Mouse (Mus musculus): ENCODE data around the gene Cd34. TPM values are rescaled to one million over a fixed set of nuclear protein-coding genes. Genes with fewer than 3 reads are reported as not detected.
A peak's percentile ranks its signal among the peaks of the same experiment; 100 is the strongest.

Gene Cd34
- polyA plus RNA-seq, 1 experiment from 2014 or later, result 0.07 TPM

GRCm38 (mm10) chr1:194945382-194945781 lies 6.8 kb downstream of the Cd34 start:
- Histone ChIP-seq H3K36me3 (ENCODE audit: inconsistent target) (no peaks in the 10 kb centered on the region), H3K4me3 (ENCODE audit: inconsistent target) (no peak overlapping the region), H3K27ac (no peak overlapping the region), H3K79me2 (ENCODE audit: inconsistent target) (no peaks in the 10 kb centered on the region)
- WGBS (ENCODE audit: missing documents), result 85% methylated on average over 2 of the region's 2 CpGs

GRCm38 (mm10) chr1:194946467-194946866 lies 7.8 kb downstream of the Cd34 start:
- Histone ChIP-seq H3K4me3 (ENCODE audit: inconsistent target) (no peak overlapping the region), H3K79me2 (ENCODE audit: inconsistent target) (no peaks in the 10 kb centered on the region), H3K36me3 (ENCODE audit: inconsistent target) (no peaks in the 10 kb centered on the region), H3K27ac (no peak overlapping the region)
- 43% methylated on average over 1 of the region's 1 CpGs for WGBS (ENCODE audit: missing documents)

GRCm38 (mm10) chr1:194950913-194951312 lies 12.3 kb downstream of the Cd34 start:
- no peak overlapping the region for H3K27ac ChIP-seq
- no peaks in the 10 kb centered on the region for H3K36me3 ChIP-seq (ENCODE audit: inconsistent target)
- H3K79me2 ChIP-seq (ENCODE audit: inconsistent target), result no peaks in the 10 kb centered on the region
- H3K4me3 ChIP-seq (ENCODE audit: inconsistent target), result no peak overlapping the region
- WGBS (ENCODE audit: missing documents), result 85% methylated on average over 2 of the region's 2 CpGs

GRCm38 (mm10) chr1:194952891-194953290 lies 14.3 kb downstream of the Cd34 start:
- Histone ChIP-seq H3K36me3 (ENCODE audit: inconsistent target) (no peaks in the 10 kb centered on the region), H3K79me2 (ENCODE audit: inconsistent target) (no peaks in the 10 kb centered on the region), H3K27ac (no peak overlapping the region), H3K4me3 (ENCODE audit: inconsistent target) (no peak overlapping the region)
- WGBS (ENCODE audit: missing documents), result 100% methylated on average over 1 of the region's 1 CpGs

- Histone ChIP-seq H3K36me3 (ENCODE audit: inconsistent target) (no peaks in the 10 kb centered on the region), H3K79me2 (ENCODE audit: inconsistent target) (no peaks in the 10 kb centered on the region), H3K27ac (no peak overlapping the region), H3K4me3 (ENCODE audit: inconsistent target) (no peak overlapping the region)
Measured at GRCm38 (mm10) chr1:194954694-194955093, 16.1 kb downstream of the Cd34 start.

- 93% methylated on average over 2 of the region's 2 CpGs for WGBS (ENCODE audit: missing documents)
Measured at GRCm38 (mm10) chr1:194955749-194956148, 17.1 kb downstream of the Cd34 start.

GRCm38 (mm10) chr1:194957021-194957420 lies 18.4 kb downstream of the Cd34 start:
- H3K4me3 ChIP-seq (ENCODE audit: inconsistent target), result no peak overlapping the region
- no peak overlapping the region for H3K27ac ChIP-seq
- no peaks in the 10 kb centered on the region for H3K36me3 ChIP-seq (ENCODE audit: inconsistent target)
- 82% methylated on average over 2 of the region's 2 CpGs for WGBS (ENCODE audit: missing documents)
- no peaks in the 10 kb centered on the region for H3K79me2 ChIP-seq (ENCODE audit: inconsistent target)

More at GRCm38 (mm10) chr1:194955749-194956148, 17.1 kb downstream of the Cd34 start:
- Histone ChIP-seq H3K36me3 (ENCODE audit: inconsistent target) (no peaks in the 10 kb centered on the region), H3K79me2 (ENCODE audit: inconsistent target) (no peaks in the 10 kb centered on the region), H3K4me3 (ENCODE audit: inconsistent target) (no peak overlapping the region), H3K27ac (no peak overlapping the region)

- H3K79me2 ChIP-seq (ENCODE audit: inconsistent target), result no peaks in the 10 kb centered on the region
- no peak overlapping the region for H3K27ac ChIP-seq
- 58% methylated on average over 5 of the region's 5 CpGs for WGBS (ENCODE audit: missing documents)
- no peaks in the 10 kb centered on the region for H3K36me3 ChIP-seq (ENCODE audit: inconsistent target)
- no peak overlapping the region for H3K4me3 ChIP-seq (ENCODE audit: inconsistent target)
Measured at GRCm38 (mm10) chr1:194962181-194962580, 23.6 kb downstream of the Cd34 start.

GRCm38 (mm10) chr1:194962712-194963111 lies 24.1 kb downstream of the Cd34 start:
- Histone ChIP-seq H3K4me3 (ENCODE audit: inconsistent target) (no peak overlapping the region), H3K36me3 (ENCODE audit: inconsistent target) (no peaks in the 10 kb centered on the region), H3K27ac (no peak overlapping the region), H3K79me2 (ENCODE audit: inconsistent target) (no peaks in the 10 kb centered on the region)

- no peak overlapping the region for H3K4me3 ChIP-seq (ENCODE audit: inconsistent target)
- no peaks in the 10 kb centered on the region for H3K36me3 ChIP-seq (ENCODE audit: inconsistent target)
- no peak overlapping the region for H3K27ac ChIP-seq
- 94% methylated on average over 4 of the region's 4 CpGs for WGBS (ENCODE audit: missing documents)
- H3K79me2 ChIP-seq (ENCODE audit: inconsistent target), result peaks cover 5% of the 10 kb centered on the region
Measured at GRCm38 (mm10) chr1:194971980-194972379, 33.4 kb downstream of the Cd34 start.

- Histone ChIP-seq H3K4me3 (ENCODE audit: inconsistent target) (no peak overlapping the region; the same call in 1 of the 2 replicates), H3K79me2 (ENCODE audit: inconsistent target) (peaks cover 46% of the 10 kb centered on the region), H3K36me3 (ENCODE audit: inconsistent target) (no peaks in the 10 kb centered on the region), H3K27ac (no peak overlapping the region)
- WGBS (ENCODE audit: missing documents), result 0% methylated on average over 36 of the region's 42 CpGs
Measured at GRCm38 (mm10) chr1:194976164-194976516, 37.5 kb downstream of the Cd34 start.

GRCm38 (mm10) chr1:194976517-194977370 lies 38.1 kb downstream of the Cd34 start:
- 1% methylated on average over 44 of the region's 44 CpGs for WGBS (ENCODE audit: missing documents)
- Histone ChIP-seq H3K4me3 (ENCODE audit: inconsistent target) (peak overlapping the region; percentile 86), H3K36me3 (ENCODE audit: inconsistent target) (no peaks in the 10 kb centered on the region), H3K27ac (peak overlapping the region; percentile 79), H3K79me2 (ENCODE audit: inconsistent target) (peaks cover 52% of the 10 kb centered on the region)

GRCm38 (mm10) chr1:194977371-194977761 lies 38.7 kb downstream of the Cd34 start:
- Histone ChIP-seq H3K36me3 (ENCODE audit: inconsistent target) (no peaks in the 10 kb centered on the region), H3K27ac (peak overlapping the region; percentile 79), H3K79me2 (ENCODE audit: inconsistent target) (peaks cover 58% of the 10 kb centered on the region), H3K4me3 (ENCODE audit: inconsistent target) (peak overlapping the region; percentile 86)
- WGBS (ENCODE audit: missing documents), result 25% methylated on average over 1 of the region's 1 CpGs

- Histone ChIP-seq H3K79me2 (ENCODE audit: inconsistent target) (peaks cover 66% of the 10 kb centered on the region), H3K4me3 (ENCODE audit: inconsistent target) (peak overlapping the region; percentile 86; the same call in 1 of the 2 replicates), H3K36me3 (ENCODE audit: inconsistent target) (no peaks in the 10 kb centered on the region), H3K27ac (peak overlapping the region; percentile 79)
- WGBS (ENCODE audit: missing documents), result 86% methylated on average over 4 of the region's 5 CpGs
Measured at GRCm38 (mm10) chr1:194977946-194978720, 39.5 kb downstream of the Cd34 start.

- H3K79me2 ChIP-seq (ENCODE audit: inconsistent target), result peaks cover 94% of the 10 kb centered on the region
- H3K4me3 ChIP-seq (ENCODE audit: inconsistent target), result no peak overlapping the region
- H3K27ac ChIP-seq, result no peak overlapping the region
- H3K36me3 ChIP-seq (ENCODE audit: inconsistent target), result no peaks in the 10 kb centered on the region
- WGBS (ENCODE audit: missing documents), result 89% methylated on average over 1 of the region's 1 CpGs
Measured at GRCm38 (mm10) chr1:194980826-194981435, 42.3 kb downstream of the Cd34 start.
